Mouse (Mus musculus): Measurements from ENCODE around the gene Agpat3.

Gene Agpat3

GRCm38 (mm10) chr10:78351887-78352665 is at the start of gene Agpat3:
Gene Agpat3 (minus strand): TSS chr10:78352489.
- DNase-seq: peak; percentile 70

GRCm38 (mm10) chr10:78401127-78401526 is 48.8 kb upstream of the Agpat3 start:
- DNase-seq: no peak

- DNase-seq: no peak
Observed at GRCm38 (mm10) chr10:78399090-78399657, 46.9 kb upstream of the Agpat3 start.

- no peak for DNase-seq
Observed at GRCm38 (mm10) chr10:78396625-78396885, 44.3 kb upstream of the Agpat3 start.

- peak; percentile 96 for DNase-seq
Observed at GRCm38 (mm10) chr10:78395819-78396624, 43.7 kb upstream of the Agpat3 start.

- DNase-seq: no peak
Observed at GRCm38 (mm10) chr10:78395377-78395776, 43.1 kb upstream of the Agpat3 start.

- DNase-seq: peak; percentile 86
Observed at GRCm38 (mm10) chr10:78392072-78392471, 39.8 kb upstream of the Agpat3 start.

GRCm38 (mm10) chr10:78390982-78391470 is 38.7 kb upstream of the Agpat3 start:
- no peak for DNase-seq

- no peak for DNase-seq
Observed at GRCm38 (mm10) chr10:78388216-78388980, 36.1 kb upstream of the Agpat3 start.

GRCm38 (mm10) chr10:78385520-78385919 is 33.2 kb upstream of the Agpat3 start:
- no peak for DNase-seq

GRCm38 (mm10) chr10:78383567-78383966 is 31.3 kb upstream of the Agpat3 start:
- DNase-seq: no peak

GRCm38 (mm10) chr10:78378516-78378915 is 26.2 kb upstream of the Agpat3 start:
- no peak for DNase-seq

- DNase-seq: no peak
Observed at GRCm38 (mm10) chr10:78372681-78373668, 20.7 kb upstream of the Agpat3 start.

- DNase-seq: no peak
Observed at GRCm38 (mm10) chr10:78371746-78372145, 19.5 kb upstream of the Agpat3 start.

- DNase-seq: no peak
Observed at GRCm38 (mm10) chr10:78367586-78367985, 15.3 kb upstream of the Agpat3 start.

GRCm38 (mm10) chr10:78366851-78367312 is 14.6 kb upstream of the Agpat3 start:
- no peak for DNase-seq

- no peak for DNase-seq
Observed at GRCm38 (mm10) chr10:78366195-78366834, 14.0 kb upstream of the Agpat3 start.

GRCm38 (mm10) chr10:78365555-78365954 is 13.3 kb upstream of the Agpat3 start:
- no peak for DNase-seq

GRCm38 (mm10) chr10:78364106-78364505 is 11.8 kb upstream of the Agpat3 start:
- no peak for DNase-seq

- DNase-seq: no peak
Observed at GRCm38 (mm10) chr10:78363366-78363765, 11.1 kb upstream of the Agpat3 start.

- peak; percentile 78 for DNase-seq
Observed at GRCm38 (mm10) chr10:78361951-78362350, 9.7 kb upstream of the Agpat3 start.
